Mouse (Mus musculus) brain, embryonic 14.5 days (tissue): ENCODE measurements at regions not wholly inside any gene's neighbourhood (a gene's known extent, or its start where the extent isn't known, plus 50 kb on each side); places are given as distances from the start of the nearest gene placed in this dataset.

ENCODE experiments used
- DNase-seq: peaks from one replicate; pipeline ENCODE4 v3.0.0-alpha.2; 2011; ENCODE audit warnings: low read depth
- CTCF ChIP-seq: fragments of 200-500 bp; IDR thresholded peaks from 2 replicates; pipeline ENCODE4 v1.5.1; 2012; ENCODE audit warnings: inconsistent platforms, mild to moderate bottlenecking, moderate library complexity, borderline replicate concordance; ENCODE audit not compliant: insufficient read depth, insufficient read length; ENCODE audit errors: extremely low read depth
- POLR2A ChIP-seq: fragments of 200-500 bp; IDR thresholded peaks from 2 replicates; pipeline ENCODE4 v1.6.1; 2012; ENCODE audit warnings: mild to moderate bottlenecking, inconsistent platforms, borderline replicate concordance; ENCODE audit not compliant: poor library complexity, insufficient read depth, insufficient read length, severe bottlenecking; ENCODE audit errors: extremely low read depth

DNA sequence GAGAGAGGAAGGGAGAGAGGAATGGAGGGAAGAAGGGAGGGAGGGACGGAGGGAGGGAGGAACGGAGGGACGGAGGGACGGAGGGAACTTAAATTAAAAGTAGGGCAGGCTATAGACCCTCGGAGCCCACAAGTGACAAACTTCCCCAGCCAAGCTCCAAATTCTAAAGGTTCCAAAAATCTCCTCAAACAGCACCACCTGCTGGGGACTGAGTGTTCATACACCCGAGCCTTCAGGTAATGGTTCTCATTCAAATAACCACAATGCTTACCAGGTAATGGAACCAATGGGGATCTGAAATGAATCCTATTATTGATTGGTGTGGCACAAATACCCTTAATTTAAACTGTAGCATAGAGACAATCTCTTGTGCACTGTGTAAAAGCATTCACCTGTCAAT, 246.0 kb upstream of the Tmem132c start:
- DNase-seq: peak; percentile 20
- peak; percentile 56; the same call in 1 of the 2 replicates for TF ChIP-seq CTCF
- no peak for TF ChIP-seq POLR2A

DNA sequence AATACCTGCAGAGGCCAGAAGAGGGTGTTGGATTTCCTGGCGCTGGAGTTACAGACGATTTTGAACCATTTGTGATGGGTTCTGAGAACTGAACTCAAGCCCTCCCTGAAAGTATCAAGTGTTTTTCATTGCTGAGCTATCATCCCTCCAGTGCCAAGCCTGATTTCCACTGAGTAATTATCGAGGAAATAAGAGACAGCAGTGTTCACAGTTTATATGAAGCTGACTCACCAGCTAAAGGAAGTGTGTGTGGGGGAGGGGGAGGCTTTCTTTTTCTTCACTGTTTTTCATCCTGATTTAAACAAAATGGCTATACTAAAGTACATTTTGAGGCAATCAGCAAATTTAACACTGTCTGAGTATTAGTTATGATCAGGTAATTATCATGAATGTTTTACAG, 227.4 kb upstream of the Tmem132c start:
- TF ChIP-seq CTCF: no peak
- TF ChIP-seq POLR2A: no peak
- peak; percentile 37 for DNase-seq

DNA sequence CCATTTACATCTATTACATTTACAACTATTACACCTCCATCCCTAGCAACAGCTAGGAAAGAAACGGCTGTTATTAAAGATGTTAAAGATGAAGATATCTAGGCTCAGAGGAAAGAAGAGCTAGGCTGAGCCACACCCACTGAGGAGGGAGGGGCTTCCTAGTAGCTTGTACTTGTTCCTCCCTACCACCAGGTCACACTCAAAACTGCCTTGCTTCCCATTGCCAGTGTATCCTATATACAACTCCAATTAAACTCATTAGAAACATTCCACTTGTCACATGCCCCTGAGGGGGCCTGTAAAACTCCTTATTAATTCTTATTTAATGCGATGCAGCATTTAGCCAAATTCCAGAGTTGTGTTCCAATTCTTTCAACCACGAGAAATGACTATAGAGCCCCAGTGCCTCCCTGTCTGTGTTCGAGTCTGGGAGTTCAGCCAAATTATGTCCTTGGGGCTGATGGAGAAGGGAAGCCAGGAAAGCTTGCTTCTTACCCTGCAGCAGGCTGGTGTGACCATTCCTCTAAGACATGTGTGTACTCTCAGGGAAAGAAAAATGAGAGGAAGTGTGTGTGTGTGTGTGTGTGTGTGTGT, 225.0 kb upstream of the Tmem132c start:
- TF ChIP-seq POLR2A (no peak), CTCF (no peak)
- peak; percentile 93 for DNase-seq

DNA sequence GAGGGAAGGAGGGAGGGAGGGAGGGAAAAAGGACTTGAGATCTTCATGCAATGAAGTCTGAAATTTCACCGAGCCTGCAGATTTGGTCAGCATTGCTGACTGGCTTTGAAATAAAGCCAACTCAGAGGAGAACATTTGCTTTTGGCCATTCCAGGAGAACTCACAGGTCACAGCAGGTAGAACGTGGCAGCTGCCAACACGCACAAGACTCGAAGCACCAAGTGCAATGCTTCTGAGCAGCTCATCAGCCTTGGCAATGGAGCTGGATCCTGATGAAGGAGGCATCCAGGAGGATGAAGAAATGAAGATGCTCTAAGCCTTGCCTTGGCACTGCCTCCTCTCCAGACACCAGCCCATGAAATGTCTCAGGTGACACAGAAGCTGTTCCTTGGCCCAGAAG, 223.6 kb upstream of the Tmem132c start:
- no peak for DNase-seq
- no peak for TF ChIP-seq CTCF
- TF ChIP-seq POLR2A: no peak

DNA sequence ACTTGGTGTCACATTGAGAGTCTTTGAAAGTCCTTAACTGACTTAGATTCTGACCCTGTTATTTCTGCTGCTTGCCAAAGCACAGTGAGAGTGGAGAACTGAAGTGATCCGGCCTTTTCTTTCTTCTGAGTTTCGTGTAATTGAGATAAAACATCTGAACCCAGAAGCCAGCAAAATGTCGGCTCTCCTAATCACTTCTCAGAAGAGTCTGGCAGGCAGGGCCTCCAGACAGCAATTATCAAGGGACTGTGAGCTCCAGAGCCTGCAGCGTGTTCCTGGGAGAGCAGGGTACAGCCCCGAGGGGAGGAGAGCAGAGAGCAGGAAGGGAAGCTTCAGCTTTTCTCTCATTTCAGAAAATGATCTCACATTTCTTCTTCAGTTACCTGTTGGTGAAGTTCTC, 205.1 kb upstream of the Tmem132c start:
- DNase-seq: peak; percentile 18
- TF ChIP-seq POLR2A: no peak
- TF ChIP-seq CTCF: no peak

DNA sequence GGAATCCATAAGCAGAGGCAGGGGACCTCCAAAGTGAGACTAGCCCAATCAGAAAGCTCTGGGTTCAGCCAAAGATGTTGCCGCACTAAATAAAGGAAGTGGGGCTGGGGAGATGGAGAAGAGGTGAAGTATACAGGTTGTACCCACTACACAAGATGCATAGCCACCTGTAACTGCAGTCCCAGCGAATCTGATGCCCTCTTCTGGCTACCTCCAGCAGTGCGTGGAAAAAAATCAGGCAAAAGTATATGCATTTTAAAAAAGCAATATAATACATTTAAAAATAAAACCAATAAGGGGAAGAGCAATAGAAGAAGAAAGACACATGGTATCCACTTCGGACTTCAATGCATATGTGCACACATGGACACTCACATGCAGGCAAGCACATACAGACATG, 183.8 kb upstream of the Tmem132c start:
- TF ChIP-seq POLR2A (no peak), CTCF (peak; percentile 24; the same call in 1 of the 2 replicates)
- DNase-seq: no peak

DNA sequence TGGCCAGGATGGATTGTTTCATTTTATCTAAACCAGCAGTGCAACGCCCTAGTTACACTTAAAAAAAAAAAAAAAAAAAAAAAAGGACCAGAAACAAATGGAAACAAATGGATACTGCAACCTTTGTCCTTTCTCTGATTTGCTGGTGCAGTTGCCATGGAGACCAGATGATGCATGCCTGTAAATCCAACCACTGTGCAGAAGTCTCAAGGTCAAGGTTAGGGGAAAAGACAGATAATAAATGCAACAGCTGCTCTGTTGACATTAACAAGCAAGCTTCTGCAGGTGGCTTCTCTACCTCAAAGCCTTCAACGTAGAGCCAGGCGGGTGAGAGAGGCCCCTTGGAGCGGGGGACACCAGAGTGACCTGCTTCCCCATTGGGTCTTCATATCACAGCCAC, 167.3 kb upstream of the Tmem132c start:
- TF ChIP-seq CTCF: no peak
- peak; percentile 49 for DNase-seq
